9 mouse cellular contexts compared by ENCODE assay signal in genomic region chr3:36137560-36137959, GRCm38 (mm10). TPM values are rescaled to one million over a fixed set of nuclear protein-coding genes. Genes with fewer than 3 reads are reported as not detected.
DNase-seq lines count a peak whose midpoint lies in the region; ATAC-seq and TF ChIP-seq lines count a peak whose summit lies in the region.
"Had no signal": no experiment of that assay in that cellular context is flagged by ENCODE, and none has a peak within 500 bp of the region (broad histone marks: within the 10 kb centered on the region; RNA-seq: fewer than 3 reads in every experiment).

No protein-coding gene starts in this region.

- H3K4me1 ChIP-seq in intestine, postnatal 0 days (replicated peaks; ENCODE audit: control insufficient read depth, insufficient read depth, low read length) = no peaks in the 10 kb centered on the region
- no peaks in the 10 kb centered on the region for H3K4me1 ChIP-seq in intestine, embryonic 15.5 days (replicated peaks)
- no peaks in the 10 kb centered on the region for H3K4me1 ChIP-seq in limb, embryonic 14.5 days (ENCODE audit: control insufficient read depth, insufficient read depth, low read length)
- H3K4me1 ChIP-seq in forebrain, embryonic 11.5 days (replicated peaks; ENCODE audit: control insufficient read depth, insufficient read depth, low read length) = no peaks in the 10 kb centered on the region
- H3K4me1 ChIP-seq: midbrain, embryonic 12.5 days had no signal

- ATAC-seq in intestine, postnatal 0 days = no peak
- no peak for ATAC-seq in intestine, embryonic 15.5 days
- no peak for ATAC-seq in limb, embryonic 14.5 days (ENCODE audit: low FRiP score, low read depth)
- no peak for ATAC-seq in forebrain, embryonic 11.5 days (replicated peaks; ENCODE audit: low FRiP score)

- H3K27me3 ChIP-seq in intestine, postnatal 0 days (replicated peaks; ENCODE audit: control insufficient read depth, insufficient read depth, low read length) = no peaks in the 10 kb centered on the region
- H3K27me3 ChIP-seq in intestine, embryonic 15.5 days (replicated peaks) = no peaks in the 10 kb centered on the region
- H3K27me3 ChIP-seq in limb, embryonic 14.5 days (ENCODE audit: control insufficient read depth, insufficient read depth, low read length) = no peaks in the 10 kb centered on the region
- no peaks in the 10 kb centered on the region for H3K27me3 ChIP-seq in forebrain, embryonic 11.5 days (ENCODE audit: control insufficient read depth, insufficient read depth, low read length)
- H3K27me3 ChIP-seq: midbrain, embryonic 12.5 days had no signal

- TF ChIP-seq POLR2A in limb, embryonic 14.5 days (IDR thresholded peaks at IDR 0.05; ENCODE audit: borderline replicate concordance, extremely low read depth, insufficient read depth, insufficient read length) = no peak

- peak; percentile 63 for TF ChIP-seq CTCF in intestine, postnatal 0 days (IDR thresholded peaks at IDR 0.05; ENCODE audit: low read depth)

- no peak overlapping the region for H3K9ac ChIP-seq in intestine, postnatal 0 days (ENCODE audit: low read depth, low read length)
- H3K9ac ChIP-seq in intestine, embryonic 15.5 days = no peak overlapping the region
- H3K9ac ChIP-seq in limb, embryonic 14.5 days (ENCODE audit: low read depth, low read length, severe bottlenecking) = no peak overlapping the region
- H3K9ac ChIP-seq in forebrain, embryonic 11.5 days (ENCODE audit: low read length) = no peak overlapping the region
- H3K9ac ChIP-seq: midbrain, embryonic 12.5 days had no signal

- DNase-seq in B cell, adult 2 months = peak; percentile 53 to 57
- DNase-seq in WW6 (ENCODE audit: low read depth, low spot score) = peak; percentile 34
- peak; percentile 75 for DNase-seq in limb, embryonic 14.5 days (ENCODE audit: low spot score)
- no peak for DNase-seq in ovary, postnatal 36 days (ENCODE audit: low spot score)
- no peak for DNase-seq in forebrain, embryonic 11.5 days (ENCODE audit: low spot score)
- DNase-seq in left cerebral cortex, adult 9 months (ENCODE audit: low spot score in 2 of 2) = no peak

- H3K9me3 ChIP-seq in intestine, postnatal 0 days (ENCODE audit: control insufficient read depth) = no peaks in the 10 kb centered on the region
- no peaks in the 10 kb centered on the region for H3K9me3 ChIP-seq in intestine, embryonic 15.5 days
- H3K9me3 ChIP-seq in limb, embryonic 14.5 days (ENCODE audit: control insufficient read depth, low read length) = no peaks in the 10 kb centered on the region
- no peaks in the 10 kb centered on the region for H3K9me3 ChIP-seq in forebrain, embryonic 11.5 days (ENCODE audit: control insufficient read depth, low read length)
- H3K9me3 ChIP-seq: midbrain, embryonic 12.5 days had no signal

- no peak overlapping the region for H3K27ac ChIP-seq in intestine, postnatal 0 days (ENCODE audit: low read depth, low read length)
- H3K27ac ChIP-seq in intestine, embryonic 15.5 days = no peak overlapping the region
- H3K27ac ChIP-seq in limb, embryonic 14.5 days (replicated peaks; ENCODE audit: low read depth, low read length) = no peak overlapping the region
- H3K27ac ChIP-seq in forebrain, embryonic 11.5 days (ENCODE audit: low read depth, low read length) = no peak overlapping the region
- H3K27ac ChIP-seq: midbrain, embryonic 12.5 days had no signal

- 53% methylated on average over 2 of the region's 2 CpGs for WGBS in intestine, postnatal 0 days
- 41% methylated on average over 2 of the region's 2 CpGs for WGBS in intestine, embryonic 15.5 days
- WGBS in limb, embryonic 14.5 days = 37% methylated on average over 2 of the region's 2 CpGs
- WGBS in forebrain, embryonic 11.5 days = 63% methylated on average over 2 of the region's 2 CpGs

- H3K36me3 ChIP-seq in intestine, postnatal 0 days (ENCODE audit: control insufficient read depth, insufficient read depth) = no peaks in the 10 kb centered on the region
- H3K36me3 ChIP-seq in intestine, embryonic 15.5 days = no peaks in the 10 kb centered on the region
- no peaks in the 10 kb centered on the region for H3K36me3 ChIP-seq in limb, embryonic 14.5 days (ENCODE audit: control insufficient read depth, insufficient read depth, low read length)
- no peaks in the 10 kb centered on the region for H3K36me3 ChIP-seq in forebrain, embryonic 11.5 days (ENCODE audit: control insufficient read depth, insufficient read depth, low read length)
- H3K36me3 ChIP-seq: midbrain, embryonic 12.5 days had no signal

- H3K4me2 ChIP-seq in intestine, postnatal 0 days (replicated peaks; ENCODE audit: low read depth) = no peak overlapping the region
- no peak overlapping the region for H3K4me2 ChIP-seq in intestine, embryonic 15.5 days (replicated peaks)
- H3K4me2 ChIP-seq in limb, embryonic 14.5 days (replicated peaks; ENCODE audit: low read depth, low read length, severe bottlenecking) = no peak overlapping the region
- no peak overlapping the region for H3K4me2 ChIP-seq in forebrain, embryonic 11.5 days (ENCODE audit: low read depth, low read length, severe bottlenecking)
- H3K4me2 ChIP-seq: midbrain, embryonic 12.5 days had no signal

- no peak overlapping the region for H3K4me3 ChIP-seq in intestine, postnatal 0 days (ENCODE audit: low read depth, low read length)
- no peak overlapping the region for H3K4me3 ChIP-seq in intestine, embryonic 15.5 days (replicated peaks)
- H3K4me3 ChIP-seq in limb, embryonic 14.5 days (replicated peaks; ENCODE audit: low read length) = no peak overlapping the region
- no peak overlapping the region for H3K4me3 ChIP-seq in forebrain, embryonic 11.5 days (ENCODE audit: low read depth, low read length)
- H3K4me3 ChIP-seq: midbrain, embryonic 12.5 days had no signal

RNA-seq across cellular contexts. Expression of gene D3Ertd254e, which starts 13.3 kb away (rescaled TPM):
- 1.8 and 1.9 TPM in 2 replicates for polyA plus RNA-seq in intestine, postnatal 0 days (2015; fragmentation: Nextera tagmentation; extraction: Ambion mirVana)
- 5.2 and 5.6 TPM in 2 replicates for polyA plus RNA-seq in intestine, embryonic 15.5 days (2015; fragmentation: Nextera tagmentation; extraction: Ambion mirVana)
- 3.9 and 4.4 TPM in 2 replicates for polyA plus RNA-seq in limb, embryonic 14.5 days (2012; rRNA removed)
- polyA plus RNA-seq in limb, embryonic 14.5 days (2014; fragmentation: Nextera tagmentation; extraction: Ambion mirVana) = 10.0 and 11.4 TPM in 2 replicates
- 10.6 and 11.1 TPM in 2 replicates for polyA plus RNA-seq in forebrain, embryonic 11.5 days (2014; fragmentation: Nextera tagmentation; extraction: Ambion mirVana)

Comparison
In these comparisons a context has a peak if more than half of its experiments do, and no peak if none do; other contexts are left out.
1. DNase-seq: peak in B cell, adult 2 months (2 of 2), WW6 (single experiment) and limb, embryonic 14.5 days (single experiment); none in ovary, postnatal 36 days (single experiment), forebrain, embryonic 11.5 days (single experiment) and left cerebral cortex, adult 9 months (0 of 2).